Mouse (Mus musculus): ENCODE data around the gene Fndc3b. TPM values are rescaled to one million over a fixed set of nuclear protein-coding genes. Genes with fewer than 3 reads are reported as not detected.

Fndc3b gene
- total and polyA plus RNA-seq, 3 experiments: 0.03 to 0.05 (median 0.04) TPM

GRCm38 (mm10) chr3:27516536-27516935 is 194.6 kb downstream of the Fndc3b start:
- in situ Hi-C loops (cut with MboI; ENCODE audit: low pct_ligation_motif_present, low pct_unique_long_range_greater_than_20kb, low sequenced_read_pairs): no loop called here
- H3K9ac ChIP-seq (ENCODE audit: insufficient read depth, low read depth): no peak overlapping the region
- H3K27ac ChIP-seq (ENCODE audit: insufficient read depth, low read depth): no peak overlapping the region
- H3K9me3 ChIP-seq (replicated peaks; ENCODE audit: low read length): no peaks in the 10 kb centered on the region
- dilution Hi-C loops (cut with MboI; ENCODE audit: extremely low pct_ligation_motif_present, extremely low pct_unique_long_range_greater_than_20kb, low sequenced_read_pairs): no loop called here
- peaks cover 3 to 10% of the 10 kb centered on the region in 2 experiments; a peak in 3 of 4 replicates for H3K4me1 ChIP-seq (ENCODE audit: control insufficient read depth in 1 of 2, insufficient read depth in 2 of 2)
- H3K36me3 ChIP-seq (replicated peaks in 1 of 2; ENCODE audit: control insufficient read depth in 1 of 2, insufficient read depth in 1 of 2, low read length in 1 of 2): no peaks in the 10 kb centered on the region
- H3K4me2 ChIP-seq (ENCODE audit: insufficient read depth, low read depth, poor library complexity, severe bottlenecking): no peak overlapping the region
- H3K4me3 ChIP-seq (replicated peaks in 1 of 3; ENCODE audit: low read depth in 2 of 3, low read length in 2 of 3, poor library complexity in 1 of 3): no peak overlapping the region
- DNase-seq (ENCODE audit: extremely low read depth): peak; percentile 15
- H3K27me3 ChIP-seq (replicated peaks): no peaks in the 10 kb centered on the region
- TF ChIP-seq RAD21 (IDR thresholded peaks at IDR 0.05; ENCODE audit: low read depth, low read length) (peak; percentile 29), NELFE (IDR thresholded peaks at IDR 0.05; ENCODE audit: low read depth, low read length) (no peak), JUN (IDR thresholded peaks at IDR 0.05; ENCODE audit: insufficient read depth, low read depth, low read length) (no peak), POLR2AphosphoS2 (IDR thresholded peaks at IDR 0.05; ENCODE audit: low read depth, low read length) (no peak), CTCF (conservative IDR thresholded peaks at IDR 0.05 in 1 of 2, IDR thresholded peaks at IDR 0.05 in 1 of 2; ENCODE audit: low read depth in 2 of 2, low read length in 2 of 2) (peak in 1 of 2 experiments; percentile 62; a peak in 2 of 4 replicates), ZMIZ1 (IDR thresholded peaks at IDR 0.05; ENCODE audit: low read depth, low read length) (no peak), IRF4 (IDR thresholded peaks at IDR 0.05; ENCODE audit: low read depth, low read length) (peak; percentile 7; the same call in 1 of the 2 replicates), SMC3 (IDR thresholded peaks at IDR 0.05; ENCODE audit: low read depth, low read length) (peak; percentile 63)
- no peaks in the 10 kb centered on the region for H3K79me2 ChIP-seq (replicated peaks; ENCODE audit: control insufficient read depth, extremely low read depth, insufficient read depth, poor library complexity, severe bottlenecking)

GRCm38 (mm10) chr3:27511765-27512164 is 199.3 kb downstream of the Fndc3b start:
- H3K27ac ChIP-seq (ENCODE audit: insufficient read depth, low read depth): no peak overlapping the region
- no peaks in the 10 kb centered on the region for H3K9me3 ChIP-seq (replicated peaks; ENCODE audit: low read length)
- dilution Hi-C loops (cut with MboI; ENCODE audit: extremely low pct_ligation_motif_present, extremely low pct_unique_long_range_greater_than_20kb, low sequenced_read_pairs) (no loop called here), in situ Hi-C loops (cut with MboI; ENCODE audit: low pct_ligation_motif_present, low pct_unique_long_range_greater_than_20kb, low sequenced_read_pairs) (no loop called here)
- 0 out of 2 replicates have a peak, but pooled peaks have one; percentile 9 for TF ChIP-seq BHLHE40 (IDR thresholded peaks at IDR 0.05; ENCODE audit: low read depth, low read length)
- TF ChIP-seq MAFK (IDR thresholded peaks at IDR 0.05; ENCODE audit: insufficient replicate concordance, low read length): no peak
- H3K4me3 ChIP-seq (replicated peaks in 1 of 3; ENCODE audit: low read depth in 2 of 3, low read length in 2 of 3, poor library complexity in 1 of 3): no peak overlapping the region
- no peak for DNase-seq (ENCODE audit: extremely low read depth)
- no peaks in the 10 kb centered on the region for H3K36me3 ChIP-seq (replicated peaks in 1 of 2; ENCODE audit: control insufficient read depth in 1 of 2, insufficient read depth in 1 of 2, low read length in 1 of 2)
- H3K27me3 ChIP-seq (replicated peaks): no peaks in the 10 kb centered on the region
- no peaks in the 10 kb centered on the region for H3K79me2 ChIP-seq (replicated peaks; ENCODE audit: control insufficient read depth, extremely low read depth, insufficient read depth, poor library complexity, severe bottlenecking)
- H3K4me2 ChIP-seq (ENCODE audit: insufficient read depth, low read depth, poor library complexity, severe bottlenecking): no peak overlapping the region
- H3K4me1 ChIP-seq (ENCODE audit: control insufficient read depth in 1 of 2, insufficient read depth in 2 of 2): peaks cover 3% of the 10 kb centered on the region in 2 experiments; a peak in 3 of 4 replicates
- no peak overlapping the region for H3K9ac ChIP-seq (ENCODE audit: insufficient read depth, low read depth)

- TF ChIP-seq MXI1 (IDR thresholded peaks at IDR 0.05; ENCODE audit: low read depth, low read length): no peak
- no peak for TF ChIP-seq MYC (IDR thresholded peaks at IDR 0.05; ENCODE audit: low read depth, low read length)
- TF ChIP-seq SIN3A (IDR thresholded peaks at IDR 0.05; ENCODE audit: low read length): no peak
- TF ChIP-seq POLR2A (IDR thresholded peaks at IDR 0.05; ENCODE audit: low read depth, low read length): no peak
- TF ChIP-seq ZKSCAN1 (IDR thresholded peaks at IDR 0.05; ENCODE audit: borderline replicate concordance, low read depth, low read length): no peak
- Histone ChIP-seq H3K27ac (ENCODE audit: insufficient read depth, low read depth) (no peak overlapping the region), H3K4me1 (ENCODE audit: control insufficient read depth in 1 of 2, insufficient read depth in 2 of 2) (no peaks in the 10 kb centered on the region; a peak in 1 of 4 replicates), H3K9ac (ENCODE audit: insufficient read depth, low read depth) (no peak overlapping the region), H3K4me3 (replicated peaks in 1 of 3; ENCODE audit: low read depth in 2 of 3, low read length in 2 of 3, poor library complexity in 1 of 3) (no peak overlapping the region), H3K27me3 (replicated peaks) (no peaks in the 10 kb centered on the region), H3K9me3 (replicated peaks; ENCODE audit: low read length) (no peaks in the 10 kb centered on the region), H3K36me3 (replicated peaks in 1 of 2; ENCODE audit: control insufficient read depth in 1 of 2, insufficient read depth in 1 of 2, low read length in 1 of 2) (no peaks in the 10 kb centered on the region), H3K79me2 (replicated peaks; ENCODE audit: control insufficient read depth, extremely low read depth, insufficient read depth, poor library complexity, severe bottlenecking) (no peaks in the 10 kb centered on the region), H3K4me2 (ENCODE audit: insufficient read depth, low read depth, poor library complexity, severe bottlenecking) (no peak overlapping the region)
- dilution Hi-C loops (cut with MboI; ENCODE audit: extremely low pct_ligation_motif_present, extremely low pct_unique_long_range_greater_than_20kb, low sequenced_read_pairs): no loop called here
- in situ Hi-C loops (cut with MboI; ENCODE audit: low pct_ligation_motif_present, low pct_unique_long_range_greater_than_20kb, low sequenced_read_pairs): no loop called here
- no peak for DNase-seq (ENCODE audit: extremely low read depth)
Observed at GRCm38 (mm10) chr3:27506886-27507285, 204.2 kb downstream of the Fndc3b start.
